10 mouse cellular contexts compared by ENCODE assay signal in the genomic region with DNA sequence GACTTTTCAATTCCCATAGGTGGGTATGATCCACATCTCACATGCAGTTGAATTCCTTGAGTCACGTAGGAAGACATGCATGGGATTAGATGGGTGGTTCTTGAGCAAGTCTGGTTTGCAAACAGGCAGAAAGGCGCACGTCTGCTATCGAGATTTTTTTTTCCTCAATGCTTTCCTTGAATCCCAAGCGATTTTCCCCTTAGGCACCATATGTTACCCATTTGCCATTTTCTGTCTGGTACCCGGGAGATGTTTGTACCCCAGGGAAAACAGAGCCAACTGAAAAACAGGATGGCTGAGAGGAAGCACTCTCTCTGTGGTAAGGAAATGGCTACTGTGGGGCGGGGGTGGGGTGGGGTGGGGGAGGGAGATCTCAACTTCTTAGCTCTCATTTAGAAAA.
"Had no signal": no experiment of that assay in that cellular context is flagged by ENCODE, and none has a peak within 500 bp of the region (broad histone marks: within the 10 kb centered on the region; RNA-seq: fewer than 3 reads in every experiment).

No protein-coding gene starts in this region.

- H3K9me3 ChIP-seq: kidney, embryonic 15.5 days; liver, embryonic 13.5 days; lung, embryonic 15.5 days; midbrain, embryonic 13.5 days had no signal

- H3K9ac ChIP-seq: kidney, embryonic 15.5 days; liver, embryonic 13.5 days; liver, postnatal 0 days; lung, embryonic 15.5 days; midbrain, embryonic 13.5 days had no signal

- ATAC-seq: liver, postnatal 0 days; midbrain, embryonic 13.5 days had no signal

- H3K27me3 ChIP-seq: kidney, embryonic 15.5 days; liver, embryonic 13.5 days; lung, embryonic 15.5 days; midbrain, embryonic 13.5 days had no signal

- H3K4me1 ChIP-seq: liver, embryonic 13.5 days; midbrain, embryonic 13.5 days had no signal

- H3K4me3 ChIP-seq: kidney, embryonic 15.5 days; liver, embryonic 13.5 days; lung, embryonic 15.5 days; midbrain, embryonic 13.5 days; myocyte had no signal

- H3K4me2 ChIP-seq: kidney, embryonic 15.5 days; liver, embryonic 13.5 days; lung, embryonic 15.5 days; midbrain, embryonic 13.5 days had no signal

- DNase-seq: kidney, postnatal 14 days; left cerebral cortex, postnatal 4 days; liver, embryonic 13.5 days; liver, postnatal 0 days; right cerebral cortex, postnatal 14 days; thymus, postnatal 36 days had no signal

- H3K27ac ChIP-seq: kidney, embryonic 15.5 days; liver, embryonic 13.5 days; lung, embryonic 15.5 days; midbrain, embryonic 13.5 days had no signal

- H3K36me3 ChIP-seq: kidney, embryonic 15.5 days; liver, embryonic 13.5 days; lung, embryonic 15.5 days; midbrain, embryonic 13.5 days had no signal
